Mouse (Mus musculus) ES-E14 (cell line): Measurements from ENCODE around the gene Uggt2. TPM values are rescaled to one million over a fixed set of nuclear protein-coding genes. Genes with fewer than 3 reads are reported as not detected.

Source experiments
- DNase-seq: peaks from one replicate; pipeline ENCODE4 v3.0.0-alpha.2; 2013; ENCODE audit warnings: low read depth, low spot score
- H3K27ac ChIP-seq: 2 replicates; pipeline ENCODE4 v1.5.1; 2012; ENCODE audit warnings: low read depth, mild to moderate bottlenecking, low read length, moderate library complexity, mixed read lengths; ENCODE audit not compliant: poor library complexity, insufficient read depth, severe bottlenecking
- H3K36me3 ChIP-seq: 2 replicates; pipeline ENCODE4 v1.6.1; 2012; ENCODE audit warnings: mild to moderate bottlenecking, low read length, moderate library complexity, mixed read lengths; ENCODE audit not compliant: control insufficient read depth, poor library complexity, insufficient read depth, severe bottlenecking
- H3K4me1 ChIP-seq, 2 experiments: fragments of 150-350 bp in 1 of 2; sonication (generic) in 1 of 2; 2 replicates each; pipeline ENCODE4 v1.6.1; 2012; ENCODE audit warnings: low read length in 2 of 2, mild to moderate bottlenecking in 1 of 2, mixed read lengths in 1 of 2; ENCODE audit not compliant: control insufficient read depth in 2 of 2, insufficient read depth in 2 of 2, poor library complexity in 1 of 2
- H3K4me3 ChIP-seq, 2 experiments: fragments of 150-350 bp in 1 of 2; sonication (generic) in 1 of 2; 2 replicates each; pipeline ENCODE4 v1.5.1; 2012; ENCODE audit warnings: low read length in 2 of 2, low read depth in 1 of 2, mild to moderate bottlenecking in 1 of 2, mixed read lengths in 1 of 2; ENCODE audit not compliant: insufficient read depth in 1 of 2, poor library complexity in 1 of 2, severe bottlenecking in 1 of 2
- H3K9ac ChIP-seq: 2 replicates; pipeline ENCODE4 v1.6.1; 2012; ENCODE audit warnings: low read depth, mild to moderate bottlenecking, low read length, mixed read lengths; ENCODE audit not compliant: poor library complexity, insufficient read depth, severe bottlenecking
- H3K9me3 ChIP-seq: fragments of 150-350 bp; sonication (generic); 2 replicates; pipeline ENCODE4 v1.6.1; 2012; ENCODE audit warnings: low read depth, mild to moderate bottlenecking, low read length; ENCODE audit not compliant: control insufficient read depth, insufficient read depth
- CHD2 ChIP-seq: IDR thresholded peaks from 2 replicates; pipeline ENCODE4 v1.6.1; 2014; ENCODE audit warnings: mild to moderate bottlenecking, low read depth, low read length, inconsistent platforms
- HCFC1 ChIP-seq: IDR thresholded peaks from 2 replicates; pipeline ENCODE4 v1.6.1; 2012; ENCODE audit warnings: low read length, inconsistent platforms, borderline replicate concordance; ENCODE audit not compliant: insufficient read depth
- MAFK ChIP-seq: IDR thresholded peaks from 2 replicates; pipeline ENCODE4 v1.6.1; 2014; ENCODE audit warnings: mild to moderate bottlenecking, low read depth, low read length, inconsistent platforms; ENCODE audit not compliant: insufficient read depth
- ZC3H11A ChIP-seq: IDR thresholded peaks from 2 replicates; pipeline ENCODE4 v1.6.1; 2012; ENCODE audit warnings: low read depth, mild to moderate bottlenecking, inconsistent platforms, low read length, borderline replicate concordance
- ZNF384 ChIP-seq: IDR thresholded peaks from 2 replicates; pipeline ENCODE4 v1.6.1; 2012; ENCODE audit warnings: low read depth, low read length, inconsistent platforms
- in situ Hi-C, 2 experiments: fragments of 600-800 bp; cut with MboI; formaldehyde crosslinking; loops; one replicate each; pipeline ENCODE4 v1.15.1; 2025; ENCODE audit warnings: low sequenced_read_pairs in 2 of 2, inconsistent platforms in 1 of 2; ENCODE audit not compliant: unreplicated experiment in 2 of 2
- total RNA-seq: library from RNA; depleted of rRNA; stranded (reverse); fragments of 300-350 nt; gene quantifications from 2 replicates; pipeline ENCODE4 v1.2.3, GENCODE M21; 2012

Uggt2 gene
- total RNA-seq, 1 experiment = 5.4 TPM

DNA sequence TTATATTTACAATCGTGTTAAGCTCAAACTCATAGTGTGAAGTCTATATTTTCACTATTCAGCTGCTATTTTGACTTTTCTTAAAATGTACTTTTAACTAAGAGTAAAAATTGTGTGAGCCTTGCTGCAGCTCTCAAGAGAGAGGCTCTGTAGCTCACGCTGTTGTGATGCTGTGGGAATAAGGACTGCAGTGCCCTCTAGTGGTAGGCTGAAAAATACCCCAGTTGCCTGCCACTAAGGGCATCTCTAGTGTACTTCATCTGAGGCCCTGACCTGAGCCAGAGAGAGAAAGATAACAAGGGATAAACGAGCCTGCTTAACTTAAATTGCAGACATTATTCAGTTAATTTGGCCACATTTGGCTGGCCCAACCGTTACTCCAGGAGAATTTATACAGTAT is 72.1 kb downstream of the Uggt2 start:
- no peaks in the 10 kb centered on the region for H3K36me3 ChIP-seq
- no peaks in the 10 kb centered on the region for H3K4me1 ChIP-seq
- no peaks in the 10 kb centered on the region for H3K9me3 ChIP-seq
- no peak overlapping the region for H3K27ac ChIP-seq
- H3K4me3 ChIP-seq = no peak overlapping the region
- in situ Hi-C loops = loop anchor here in 1 of 2 experiments (25.0 kb wide), 1 partner anchor 1035 kb away; no protein-coding TSS in a partner anchor
- DNase-seq = peak; percentile 38
- no peak overlapping the region for H3K9ac ChIP-seq
- TF ChIP-seq MAFK (no peak), ZC3H11A (no peak), ZNF384 (no peak), CHD2 (no peak), HCFC1 (no peak)

DNA sequence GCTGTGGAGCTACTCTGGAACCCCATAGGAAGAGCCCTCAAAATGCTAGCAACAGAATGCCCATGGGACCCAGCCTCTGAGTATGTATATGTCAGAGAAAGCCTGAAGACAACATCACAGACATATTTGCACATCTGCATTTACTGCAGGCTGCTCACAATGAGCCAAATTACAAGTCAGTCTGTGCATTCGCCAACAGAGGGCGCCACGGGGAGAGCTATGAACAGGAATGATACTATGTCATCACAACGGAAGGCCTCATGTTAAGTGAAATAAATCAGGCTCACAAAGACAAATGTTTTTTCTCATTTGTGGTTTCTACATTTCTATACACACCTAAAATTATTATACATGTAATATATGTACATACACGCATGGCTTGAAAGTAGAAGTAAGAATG is 73.3 kb downstream of the Uggt2 start:
- Histone ChIP-seq H3K9me3 (no peaks in the 10 kb centered on the region), H3K4me1 (no peaks in the 10 kb centered on the region), H3K36me3 (no peaks in the 10 kb centered on the region), H3K27ac (no peak overlapping the region), H3K9ac (no peak overlapping the region), H3K4me3 (no peak overlapping the region)
- TF ChIP-seq ZNF384 (no peak), MAFK (no peak), CHD2 (no peak), ZC3H11A (no peak), HCFC1 (no peak)
- in situ Hi-C loops = loop anchor here in 1 of 2 experiments (25.0 kb wide), 1 partner anchor 1036 kb away; no protein-coding TSS in a partner anchor
- DNase-seq = peak; percentile 65

DNA sequence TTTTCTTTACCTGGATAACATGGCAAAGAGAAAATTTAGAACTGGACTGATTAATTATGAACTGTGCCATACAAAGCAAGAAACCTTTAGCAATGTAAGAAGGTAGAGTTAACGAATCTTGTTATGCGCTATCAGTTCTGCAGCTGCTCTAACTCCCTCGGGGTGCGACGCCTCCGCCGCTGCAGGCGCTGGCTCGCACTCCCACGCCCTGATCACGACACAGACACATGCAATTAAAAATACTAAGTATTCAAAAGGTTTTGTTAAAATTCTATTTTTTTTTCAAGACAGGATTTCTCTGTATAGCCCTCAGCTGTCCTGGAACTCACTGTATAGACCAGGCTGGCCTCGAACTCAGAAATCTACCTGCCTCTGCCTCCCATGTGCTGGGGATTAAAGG is 85.7 kb downstream of the Uggt2 start:
- H3K9ac ChIP-seq = no peak overlapping the region
- TF ChIP-seq CHD2 (no peak), HCFC1 (no peak), MAFK (no peak), ZNF384 (no peak), ZC3H11A (no peak)
- no peaks in the 10 kb centered on the region for H3K36me3 ChIP-seq
- DNase-seq = no peak
- H3K9me3 ChIP-seq = no peaks in the 10 kb centered on the region
- in situ Hi-C loops = no loop called here
- peaks cover 0 to 2% of the 10 kb centered on the region in 2 experiments; a peak in 1 of 4 replicates for H3K4me1 ChIP-seq
- no peak overlapping the region for H3K4me3 ChIP-seq
- no peak overlapping the region for H3K27ac ChIP-seq

DNA sequence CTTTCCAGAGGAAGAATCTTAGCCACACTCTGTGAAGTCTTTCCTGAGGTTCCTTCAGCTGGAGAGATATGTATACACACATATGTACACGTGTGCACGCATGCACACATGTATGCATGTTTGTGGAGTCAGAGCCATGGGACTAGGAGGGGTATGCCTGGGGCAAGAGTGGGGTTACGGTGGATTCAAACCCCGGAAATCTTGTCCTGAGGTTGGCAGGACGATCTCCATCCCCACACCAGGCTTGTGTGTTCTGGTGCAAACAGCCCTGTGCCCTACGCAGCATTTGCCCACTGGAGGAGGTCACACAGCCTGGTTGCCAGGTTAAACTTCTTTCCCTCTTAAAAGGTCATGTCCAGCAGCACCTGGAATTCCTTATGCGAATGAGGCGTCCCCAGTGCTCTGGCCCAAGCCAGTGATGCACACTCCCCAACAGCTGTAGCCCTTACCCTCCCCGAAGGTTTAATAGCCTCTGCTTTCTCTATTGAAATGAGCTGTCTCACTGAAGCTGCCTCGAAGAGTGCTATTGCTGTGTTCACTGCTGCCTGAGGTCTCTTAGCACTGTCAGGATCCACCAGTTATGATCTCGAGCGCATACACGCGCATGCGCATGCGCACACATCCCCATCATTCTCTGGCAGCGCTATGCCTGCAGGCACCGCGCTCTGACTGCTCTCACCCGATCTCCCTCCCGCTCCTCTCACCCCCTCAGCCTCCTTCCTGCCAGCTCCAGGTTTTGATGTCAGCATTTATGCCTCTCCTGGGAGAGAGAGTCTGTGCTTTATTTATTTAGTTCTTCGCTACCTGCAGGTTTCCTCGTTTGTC is 86.4 kb downstream of the Uggt2 start:
- Histone ChIP-seq H3K4me1 (peaks cover 2 to 4% of the 10 kb centered on the region in 2 experiments; a peak in 2 of 4 replicates), H3K4me3 (no peak overlapping the region), H3K9me3 (no peaks in the 10 kb centered on the region), H3K36me3 (no peaks in the 10 kb centered on the region), H3K27ac (no peak overlapping the region), H3K9ac (no peak overlapping the region)
- no peak for DNase-seq
- TF ChIP-seq ZC3H11A (no peak), MAFK (no peak), ZNF384 (no peak), CHD2 (no peak), HCFC1 (no peak)
- in situ Hi-C loops = no loop called here

DNA sequence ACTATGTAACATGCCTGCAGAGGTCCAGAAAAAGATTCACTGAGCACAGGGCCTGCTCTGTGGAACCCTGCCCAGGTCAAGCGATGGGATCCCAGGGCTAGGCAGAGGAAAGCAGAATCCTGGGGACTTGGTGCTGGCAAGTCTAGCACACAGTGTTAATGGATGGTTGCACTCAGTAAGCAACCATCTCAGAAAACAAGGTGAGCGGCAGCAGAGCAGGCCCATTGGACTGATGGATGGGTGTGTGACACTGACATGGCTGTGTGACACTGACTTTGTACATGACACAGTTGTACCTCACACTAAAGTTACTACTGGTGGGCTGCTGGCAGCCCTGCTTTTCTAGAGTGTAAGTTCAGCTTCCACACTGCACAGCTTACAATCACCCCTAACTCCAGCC is 89.7 kb downstream of the Uggt2 start:
- Histone ChIP-seq H3K9ac (no peak overlapping the region), H3K4me3 (no peak overlapping the region), H3K36me3 (no peaks in the 10 kb centered on the region), H3K9me3 (no peaks in the 10 kb centered on the region), H3K27ac (no peak overlapping the region), H3K4me1 (peaks cover 3 to 8% of the 10 kb centered on the region in 2 experiments; a peak in 2 of 4 replicates)
- in situ Hi-C loops = no loop called here
- no peak for DNase-seq
- TF ChIP-seq ZC3H11A (no peak), CHD2 (no peak), ZNF384 (no peak), MAFK (no peak), HCFC1 (no peak)
